Mouse (Mus musculus): ENCODE results near the gene Gmds. TPM values are rescaled to one million over a fixed set of nuclear protein-coding genes. Genes with fewer than 3 reads are reported as not detected.

Gmds gene
- total RNA-seq, 2 experiments from 2014 or later, result 21.5 to 23.6 TPM

DNA sequence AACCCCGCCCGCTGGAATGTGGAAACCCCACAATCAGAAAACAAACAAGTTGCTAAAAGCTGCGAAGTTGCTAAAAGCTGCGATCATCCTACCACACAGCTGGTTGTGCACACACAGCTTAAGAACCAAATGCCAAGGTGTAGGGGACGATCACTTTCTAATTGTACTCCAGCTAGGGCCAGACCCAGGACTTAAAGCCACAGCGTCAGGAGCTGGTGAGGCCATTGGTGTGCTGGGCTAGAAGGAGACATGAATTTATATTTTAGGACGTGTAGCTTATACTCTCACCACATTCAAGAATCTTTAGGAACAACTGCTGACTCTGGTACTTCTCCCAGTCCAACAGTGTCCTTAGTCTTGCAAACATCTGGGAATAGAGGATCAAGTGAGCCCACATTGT, 534.0 kb downstream of the Gmds start:
- no peak for ATAC-seq (replicated peaks; ENCODE audit: poor library complexity, severe bottlenecking)

DNA sequence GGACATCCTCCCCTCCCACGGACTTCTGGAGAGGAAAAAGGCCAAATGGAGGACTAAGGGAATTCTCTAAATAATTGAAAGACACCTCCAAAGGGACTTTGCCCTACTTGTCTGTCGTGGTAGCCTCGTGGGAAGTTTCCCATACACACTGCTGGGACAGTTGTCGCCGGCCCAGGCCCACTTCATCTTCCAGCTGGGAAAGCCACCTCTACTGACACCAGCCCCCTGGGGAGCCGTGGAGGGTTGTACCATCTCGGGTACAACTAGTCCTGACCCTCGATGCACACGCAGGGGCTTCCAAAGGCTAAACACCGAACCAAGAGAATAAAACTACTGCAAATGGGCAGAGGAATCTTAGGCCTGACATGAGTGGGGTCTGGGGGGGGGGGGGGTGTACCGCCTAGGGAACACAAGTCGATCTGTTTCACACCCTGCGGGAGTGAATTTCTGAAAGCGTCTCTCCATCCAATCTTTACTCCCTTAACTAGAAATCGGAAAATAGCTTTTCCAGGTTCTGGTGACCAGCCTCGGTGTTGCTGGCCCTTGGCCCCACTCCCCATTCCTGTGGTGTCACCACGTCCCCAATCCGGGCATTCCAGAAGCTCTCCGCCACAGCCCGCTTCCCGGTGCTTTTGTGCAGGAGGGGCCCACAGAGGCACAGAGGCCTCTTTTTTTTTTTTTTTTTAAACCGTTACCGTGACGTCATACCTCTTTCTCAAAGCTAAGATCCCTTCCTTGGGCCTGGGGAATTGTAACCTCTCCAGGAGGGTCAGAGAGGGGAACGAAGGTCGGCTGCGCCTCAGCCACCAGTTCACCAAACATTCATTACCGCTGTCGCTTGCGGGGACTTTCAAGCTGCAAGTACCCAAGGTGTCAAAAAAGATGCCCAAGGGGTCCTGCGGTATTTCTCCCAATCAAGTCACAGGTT, 535.1 kb downstream of the Gmds start:
- no peak for ATAC-seq (replicated peaks; ENCODE audit: poor library complexity, severe bottlenecking)

DNA sequence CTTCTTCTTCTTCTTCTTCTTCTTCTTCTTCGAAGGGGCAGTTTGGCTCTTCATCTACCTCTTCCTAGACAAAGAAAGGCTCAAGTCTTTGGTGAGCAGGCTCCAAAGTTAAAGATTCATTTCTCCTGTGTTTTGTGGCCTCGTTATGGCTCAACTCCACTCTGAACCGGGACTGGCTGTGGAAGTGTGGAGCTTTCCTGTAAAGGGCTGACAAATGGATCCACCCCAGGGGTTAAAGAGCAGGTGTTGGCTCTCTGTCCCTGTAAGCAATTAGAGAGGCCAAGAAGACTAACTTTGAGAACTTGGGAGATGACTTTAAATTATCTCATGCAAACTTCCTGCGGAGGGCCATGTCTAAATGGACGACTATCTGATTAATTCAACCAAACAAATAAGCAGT, 536.1 kb downstream of the Gmds start:
- ATAC-seq (replicated peaks; ENCODE audit: poor library complexity, severe bottlenecking), result no peak

DNA sequence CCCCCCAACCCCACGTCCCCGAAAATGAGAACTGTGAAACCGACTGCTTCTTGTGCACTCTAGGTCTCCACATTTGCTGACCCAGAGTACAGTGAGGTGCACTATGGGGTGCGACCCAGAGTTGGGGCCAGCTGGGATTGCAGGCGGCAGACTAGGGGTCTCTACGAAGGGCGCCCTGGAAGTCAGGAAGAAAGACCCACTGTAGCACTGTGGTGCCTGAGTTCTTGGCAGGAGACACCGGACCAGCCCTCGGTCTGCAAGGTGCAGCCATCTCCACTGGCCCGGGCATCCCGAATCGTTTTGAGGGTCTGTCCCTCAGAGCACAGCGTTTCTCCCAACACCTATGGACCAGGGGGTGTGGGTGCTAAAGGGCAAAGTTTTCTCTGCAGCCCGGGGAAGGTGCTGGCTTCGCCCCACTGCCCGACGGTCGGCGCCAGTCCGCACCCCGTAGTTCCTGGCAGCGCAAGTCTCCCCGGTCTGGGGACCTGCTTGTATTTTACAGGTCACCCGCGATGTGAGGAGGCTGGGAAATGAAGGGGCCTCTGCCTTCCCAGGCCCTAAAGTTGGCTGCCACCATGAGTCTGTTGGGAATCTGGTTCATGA, 536.7 kb downstream of the Gmds start:
- ATAC-seq (replicated peaks; ENCODE audit: poor library complexity, severe bottlenecking), result no peak

DNA sequence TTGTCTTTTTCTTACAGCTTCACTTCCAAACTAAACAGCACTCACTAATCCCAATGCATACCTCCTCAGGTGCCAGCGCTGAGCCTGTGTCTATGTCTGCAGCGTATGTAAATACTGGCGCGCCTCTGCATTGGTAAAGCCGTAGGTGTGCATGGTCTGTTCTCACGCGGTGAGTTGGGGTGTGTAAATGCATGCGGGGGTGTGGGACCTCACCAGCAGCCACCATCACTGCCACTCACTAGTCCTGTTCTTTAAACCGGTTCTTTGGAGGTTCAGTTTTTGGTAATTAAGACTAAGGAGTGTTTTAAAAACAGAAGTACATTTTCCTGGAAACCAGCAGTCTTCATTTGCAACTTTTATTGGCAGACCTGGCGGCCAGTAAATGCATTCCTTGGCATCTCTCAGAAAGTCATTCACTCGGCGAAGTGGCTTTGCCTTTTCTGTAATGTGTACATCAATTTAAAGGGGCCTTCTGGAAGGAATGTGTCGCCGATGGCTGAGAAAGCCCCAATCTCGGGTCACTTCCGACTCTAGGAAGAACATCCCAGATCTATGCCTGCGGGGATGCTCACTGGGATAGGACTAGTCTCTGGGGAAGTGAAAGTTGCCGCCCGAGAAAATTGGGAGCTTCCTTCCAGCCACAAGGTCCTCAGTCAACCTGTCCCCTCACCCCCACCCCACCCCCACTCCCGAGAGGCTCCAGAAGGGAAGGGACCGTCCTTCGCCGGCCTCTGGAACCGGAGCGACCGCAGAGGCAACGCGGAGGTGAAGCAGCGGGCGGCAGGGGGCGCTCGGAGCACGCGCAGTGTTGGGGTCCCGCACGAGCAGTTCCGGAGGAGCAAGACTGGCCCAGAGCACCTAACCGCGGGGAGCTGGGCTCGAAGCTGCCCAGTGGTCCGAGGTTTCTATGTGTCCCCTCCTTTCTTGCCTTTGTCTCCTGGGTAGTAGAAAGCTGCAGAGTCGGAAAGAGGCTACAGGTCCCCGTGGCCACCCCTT, 537.7 kb downstream of the Gmds start:
- ATAC-seq (replicated peaks; ENCODE audit: poor library complexity, severe bottlenecking), result peak; percentile 88

DNA sequence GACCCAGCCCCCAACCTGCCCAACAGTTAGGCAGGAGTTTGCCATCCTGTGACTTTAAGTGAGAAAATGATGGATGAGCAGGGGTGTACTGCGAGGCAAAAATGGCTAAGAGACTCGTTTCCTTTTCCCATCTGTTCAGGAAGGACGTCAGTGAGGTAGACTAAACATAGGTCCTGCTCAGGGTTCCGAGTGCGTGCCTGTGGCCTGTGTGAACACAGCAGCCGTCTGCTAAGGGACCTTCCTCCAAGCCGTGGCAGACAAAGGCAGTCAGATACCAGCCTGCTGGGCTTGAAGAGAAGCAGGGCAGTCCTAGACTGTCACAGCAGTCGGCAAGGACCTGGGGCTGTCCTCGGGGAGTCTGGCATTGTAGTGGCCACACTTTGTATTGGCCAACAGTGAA, 540.5 kb downstream of the Gmds start:
- ATAC-seq (replicated peaks; ENCODE audit: poor library complexity, severe bottlenecking), result no peak

DNA sequence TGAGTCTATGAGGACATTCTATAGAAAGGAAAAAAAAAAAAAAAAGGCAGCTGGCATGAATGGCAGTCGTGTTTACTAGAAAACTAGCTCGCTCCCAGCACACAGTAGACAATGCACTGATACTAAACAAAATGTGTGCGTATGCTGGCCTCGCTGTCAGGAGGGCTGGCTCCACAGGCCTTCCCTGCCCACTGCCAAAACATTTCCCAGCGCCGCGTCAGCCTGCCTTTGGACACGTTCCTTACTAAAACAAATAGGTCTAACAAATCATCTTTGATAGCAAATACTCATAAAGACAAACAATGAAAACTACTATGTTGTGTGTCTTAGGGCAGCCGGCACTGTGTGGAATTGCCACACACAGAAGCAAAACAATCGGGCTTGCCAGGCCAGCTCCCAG, 541.2 kb downstream of the Gmds start:
- ATAC-seq (replicated peaks; ENCODE audit: poor library complexity, severe bottlenecking), result no peak

DNA sequence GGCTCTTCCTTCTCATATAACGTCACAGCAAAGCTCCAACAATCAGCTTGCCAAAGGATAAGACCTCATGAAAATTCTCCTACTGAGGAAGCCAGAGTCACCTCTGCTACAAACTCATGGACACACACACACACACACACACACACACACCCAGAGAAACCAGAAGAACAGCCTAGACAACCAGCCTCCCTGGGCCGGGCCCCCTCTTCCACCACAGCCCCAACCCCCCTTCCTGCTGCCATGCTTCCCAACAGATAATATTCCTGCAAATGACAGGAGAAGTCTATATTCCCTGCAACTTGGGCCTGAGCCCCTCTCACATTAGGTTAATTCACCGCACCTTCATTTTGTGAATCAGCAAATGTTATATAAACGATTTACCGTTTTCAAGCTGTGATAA, 545.4 kb downstream of the Gmds start:
- ATAC-seq (replicated peaks; ENCODE audit: poor library complexity, severe bottlenecking), result no peak

DNA sequence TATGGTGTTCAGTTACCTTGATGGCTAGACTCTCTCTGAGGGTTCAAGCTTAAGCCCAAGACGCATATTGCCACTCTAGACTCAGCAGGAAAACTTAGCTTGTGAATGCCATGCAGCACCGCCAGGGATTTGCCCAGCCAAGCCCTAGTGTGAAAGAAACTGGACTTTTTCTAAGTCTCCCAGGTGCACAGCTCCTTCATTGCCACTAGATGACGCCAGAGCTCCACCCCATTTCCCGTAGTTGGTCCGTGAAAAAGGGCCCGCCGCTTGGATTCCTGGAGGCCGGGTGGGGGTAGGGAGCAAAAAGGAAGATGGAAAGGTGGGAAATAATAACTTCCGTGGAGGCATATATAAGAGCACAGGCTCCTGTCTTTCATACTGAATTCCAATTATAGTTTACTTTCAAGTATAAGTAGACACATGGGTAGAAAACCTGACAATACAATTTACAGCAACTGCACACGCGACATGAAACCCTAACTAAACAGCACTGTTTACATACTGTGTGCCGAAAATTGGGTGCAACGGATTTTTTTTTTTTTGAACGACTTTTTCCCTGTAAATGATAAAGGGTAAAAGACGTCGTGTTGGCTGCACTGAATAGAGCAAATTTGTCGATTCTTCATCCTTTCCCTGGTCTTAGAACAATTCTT, 545.9 kb downstream of the Gmds start:
- peak; percentile 88 for ATAC-seq (replicated peaks; ENCODE audit: poor library complexity, severe bottlenecking)

DNA sequence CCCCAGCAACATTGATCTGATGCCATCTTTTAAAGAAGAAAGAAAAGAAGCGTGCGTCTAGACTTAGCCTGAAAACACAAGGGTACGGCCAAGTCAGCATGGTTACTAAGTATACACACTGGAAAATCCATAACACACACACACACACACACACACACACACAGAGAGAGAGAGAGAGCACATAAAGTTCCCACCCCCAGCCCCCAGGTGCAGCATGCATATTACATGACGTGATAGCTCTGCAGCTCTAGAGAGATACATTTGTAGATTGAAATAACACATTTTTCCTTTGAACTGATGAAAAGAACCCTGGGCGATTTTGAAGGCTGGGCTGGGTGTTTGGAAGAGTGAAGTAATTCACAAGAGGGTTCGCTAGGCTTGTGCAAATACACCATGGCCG, 553.8 kb downstream of the Gmds start:
- ATAC-seq (replicated peaks; ENCODE audit: poor library complexity, severe bottlenecking), result no peak

DNA sequence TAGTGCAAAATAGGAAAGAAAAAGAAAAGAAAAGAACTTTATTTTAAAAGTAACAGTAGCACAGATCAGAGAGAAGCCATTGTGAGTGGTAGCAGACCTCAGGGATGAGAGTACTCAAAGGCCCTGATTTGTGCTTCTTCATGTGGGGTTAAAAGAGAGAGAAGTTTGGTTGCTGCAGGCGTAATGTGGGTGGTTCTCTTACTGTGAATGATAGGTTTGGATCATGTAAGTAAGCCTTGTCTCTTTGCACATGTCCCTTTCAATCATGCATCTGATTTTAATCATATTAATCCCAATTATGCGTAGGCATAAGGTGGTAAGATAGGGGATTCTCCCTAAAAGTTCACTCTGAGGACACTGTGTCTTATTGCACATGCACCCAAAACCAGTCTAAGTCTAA, 556.5 kb downstream of the Gmds start:
- ATAC-seq (replicated peaks; ENCODE audit: poor library complexity, severe bottlenecking), result no peak

DNA sequence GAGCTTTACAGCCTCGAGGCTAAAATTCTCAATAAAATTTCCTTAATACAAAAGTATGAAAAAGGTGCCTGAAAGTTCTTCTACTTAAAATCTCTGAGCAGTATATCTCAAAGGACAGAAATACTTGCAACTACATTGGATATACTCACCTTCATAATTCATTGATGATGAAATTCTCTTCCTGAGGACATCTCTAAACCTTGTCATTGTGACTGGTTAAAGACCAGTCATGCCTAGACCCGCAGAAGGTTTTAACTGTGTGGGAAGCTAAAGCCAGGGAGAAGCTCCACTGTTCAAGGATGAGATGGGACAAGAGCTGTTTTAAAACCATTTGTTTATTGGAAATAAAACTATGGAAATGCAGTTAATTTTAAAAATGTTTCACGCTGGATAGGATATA, 558.2 kb downstream of the Gmds start:
- no peak for ATAC-seq (replicated peaks; ENCODE audit: poor library complexity, severe bottlenecking)

DNA sequence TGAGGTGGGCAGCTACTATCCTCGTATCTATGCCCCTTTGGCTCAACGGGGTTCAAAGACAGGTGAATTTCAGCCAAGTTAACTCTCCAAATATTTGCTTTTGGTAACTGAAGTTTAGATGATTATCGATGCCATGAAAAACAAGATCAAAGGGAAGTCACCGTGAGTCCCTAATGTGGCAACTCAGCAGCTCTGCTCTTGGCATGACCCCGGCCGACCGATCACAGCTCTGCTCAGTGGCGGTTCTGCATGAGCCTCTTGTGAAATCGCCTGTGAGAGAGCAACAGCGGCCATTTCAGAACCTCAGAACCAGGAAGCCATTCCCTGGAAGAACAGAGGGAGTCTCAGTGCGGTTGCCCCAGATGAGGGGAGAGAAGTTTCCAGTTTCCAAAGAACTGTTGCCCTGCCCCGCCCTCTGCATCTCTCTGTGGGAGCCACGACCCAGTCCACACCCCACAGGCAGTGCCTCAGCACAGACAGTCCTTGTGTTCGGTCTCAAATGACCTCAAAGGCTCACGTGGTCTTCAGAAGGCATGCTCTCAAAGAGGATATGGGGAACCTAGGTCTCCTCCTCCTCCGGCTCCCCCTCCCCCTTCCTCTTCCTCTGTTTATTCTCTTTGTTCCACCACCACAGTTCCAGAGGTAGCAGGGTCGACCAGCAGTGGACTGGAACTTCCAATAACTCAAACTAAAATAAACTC, 559.1 kb downstream of the Gmds start:
- peak; percentile 20 for ATAC-seq (replicated peaks; ENCODE audit: poor library complexity, severe bottlenecking)

DNA sequence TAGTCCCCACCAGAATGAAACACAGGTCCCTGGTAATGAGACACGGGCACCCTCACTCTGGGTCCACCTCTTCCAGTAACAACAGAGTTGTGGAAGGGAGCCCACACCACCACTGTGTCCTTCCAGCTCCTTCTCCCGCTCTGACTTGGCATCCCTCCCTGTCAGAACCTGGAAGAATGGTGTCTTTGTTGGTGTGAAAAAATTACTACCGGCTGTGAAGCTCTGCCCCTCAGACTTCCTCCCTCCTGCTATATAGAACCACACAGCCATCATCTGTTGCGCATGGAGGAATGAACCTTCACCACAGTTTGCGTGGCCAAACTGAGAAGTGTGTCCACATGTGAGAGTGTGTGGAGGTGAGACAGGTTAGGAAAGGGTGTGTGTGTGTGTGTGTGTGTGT, 562.8 kb downstream of the Gmds start:
- no peak for ATAC-seq (replicated peaks; ENCODE audit: poor library complexity, severe bottlenecking)

DNA sequence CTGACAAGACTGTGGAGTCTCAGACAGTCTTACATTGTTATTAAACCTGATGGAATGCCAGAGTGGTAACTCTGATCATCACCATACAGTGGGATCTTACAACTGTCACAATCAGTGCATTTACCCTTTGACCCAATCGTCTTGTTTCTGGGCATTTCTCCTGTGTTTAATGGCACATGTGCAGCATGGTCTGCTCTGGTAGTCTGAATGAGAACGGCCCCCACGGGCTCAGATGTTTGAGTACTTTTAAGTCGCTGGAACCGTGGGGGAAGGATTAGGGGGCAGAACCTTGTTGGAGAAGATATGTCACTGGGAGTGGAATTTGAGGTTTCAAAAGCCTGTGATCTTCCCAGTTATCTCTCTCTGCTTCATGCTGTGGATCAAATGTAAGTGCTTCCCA, 565.7 kb downstream of the Gmds start:
- no peak for ATAC-seq (replicated peaks; ENCODE audit: poor library complexity, severe bottlenecking)

Data from granulocyte monocyte progenitor cell, adult 5-6 weeks (primary cell).